Mouse (Mus musculus) T-helper 1 cell (primary cell): Measurements from ENCODE around the gene Ndufa4l2.

ENCODE experiments used
- in situ Hi-C: fragments of 300-600 bp; cut with MboI, MseI; formaldehyde crosslinking; loops from one replicate; pipeline ENCODE4 v1.15.1; 2025; ENCODE audit warnings: high pct_unique_total_duplicates

Gene Ndufa4l2

GRCm38 (mm10) chr10:127524646-127525255 lies 10.0 kb downstream of the Ndufa4l2 start:
- in situ Hi-C loops: no loop called here

- in situ Hi-C loops: no loop called here
Observed at GRCm38 (mm10) chr10:127526048-127526447, 11.3 kb downstream of the Ndufa4l2 start.

- in situ Hi-C loops: no loop called here
Observed at GRCm38 (mm10) chr10:127526681-127527080, 11.9 kb downstream of the Ndufa4l2 start.

DNA sequence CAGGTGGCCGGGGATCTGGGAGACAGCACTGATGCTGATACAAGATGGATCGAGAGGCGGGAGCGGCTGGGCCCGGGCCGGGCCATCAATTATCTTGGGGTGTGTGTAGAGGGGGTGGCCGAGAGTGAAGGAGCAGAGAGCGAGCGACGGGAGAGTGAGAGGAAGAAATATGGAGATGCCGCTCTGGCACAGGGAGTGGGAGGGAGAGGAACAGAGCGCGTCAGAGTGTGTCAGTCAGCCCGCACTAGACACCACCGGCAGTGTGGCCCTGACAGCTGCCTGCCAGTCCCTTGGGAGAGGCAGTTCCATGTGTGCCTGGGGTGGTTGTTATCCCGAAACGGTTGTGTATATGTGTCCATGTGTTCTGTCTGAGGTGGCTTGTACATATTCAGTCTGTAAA lies 12.7 kb downstream of the Ndufa4l2 start:
- in situ Hi-C loops: no loop called here

- in situ Hi-C loops: no loop called here
Observed at GRCm38 (mm10) chr10:127530945-127531344, 16.2 kb downstream of the Ndufa4l2 start.

GRCm38 (mm10) chr10:127531548-127531947 lies 16.8 kb downstream of the Ndufa4l2 start:
- in situ Hi-C loops: no loop called here

DNA sequence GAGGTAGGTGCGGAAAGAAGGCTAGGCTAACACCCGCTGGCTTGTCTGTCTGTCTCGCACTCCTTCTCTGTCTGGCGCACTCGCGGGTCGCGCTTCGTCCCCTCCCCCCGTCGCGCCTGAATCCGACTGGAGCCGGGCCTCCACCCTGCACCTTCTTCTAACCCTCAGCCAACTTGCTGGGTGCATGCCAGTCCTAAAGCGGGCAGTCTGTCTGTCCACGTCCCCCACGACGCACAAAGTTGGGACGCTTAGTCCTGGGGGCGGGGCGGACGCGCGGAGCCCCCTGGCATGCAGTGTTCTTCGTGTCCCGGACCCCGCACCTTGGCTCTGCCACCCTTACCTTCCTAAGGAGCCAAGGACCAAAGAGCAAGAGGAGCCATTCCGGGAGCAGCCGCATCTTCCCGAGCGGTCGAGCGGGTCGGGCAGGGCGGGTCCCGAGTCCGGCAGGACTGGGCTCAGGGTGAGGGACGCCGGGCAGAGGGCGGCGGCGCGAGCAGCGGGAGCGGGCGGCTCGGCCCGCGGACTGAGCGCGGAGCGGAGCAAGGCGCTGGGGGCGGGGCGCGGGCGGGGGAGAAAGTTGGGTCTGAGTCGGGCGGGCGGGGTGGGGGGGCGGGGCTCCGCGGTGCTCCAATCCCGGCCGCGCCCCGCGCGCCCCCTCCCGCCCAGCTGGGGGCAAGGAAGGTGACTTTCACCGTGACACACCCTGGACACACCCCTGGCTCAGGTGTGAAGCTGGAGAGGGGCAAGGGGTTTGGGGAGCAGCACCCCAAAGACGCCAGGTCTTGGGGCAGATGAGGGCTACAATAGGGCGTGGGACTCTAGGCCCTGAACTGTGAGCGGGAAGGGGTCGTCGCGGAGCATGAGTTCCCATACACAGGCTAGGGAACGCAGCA lies 19.5 kb downstream of the Ndufa4l2 start, which contains the start of gene Nxph4:
Gene Nxph4 (minus strand): TSS at position 524 of the 893 bp plus-strand sequence.
- in situ Hi-C loops: no loop called here

GRCm38 (mm10) chr10:127534929-127535384 lies 20.2 kb downstream of the Ndufa4l2 start:
- in situ Hi-C loops: no loop called here

GRCm38 (mm10) chr10:127536586-127537314 lies 22.0 kb downstream of the Ndufa4l2 start:
- in situ Hi-C loops: no loop called here

- in situ Hi-C loops: no loop called here
Observed at GRCm38 (mm10) chr10:127537854-127538583, 23.3 kb downstream of the Ndufa4l2 start.

DNA sequence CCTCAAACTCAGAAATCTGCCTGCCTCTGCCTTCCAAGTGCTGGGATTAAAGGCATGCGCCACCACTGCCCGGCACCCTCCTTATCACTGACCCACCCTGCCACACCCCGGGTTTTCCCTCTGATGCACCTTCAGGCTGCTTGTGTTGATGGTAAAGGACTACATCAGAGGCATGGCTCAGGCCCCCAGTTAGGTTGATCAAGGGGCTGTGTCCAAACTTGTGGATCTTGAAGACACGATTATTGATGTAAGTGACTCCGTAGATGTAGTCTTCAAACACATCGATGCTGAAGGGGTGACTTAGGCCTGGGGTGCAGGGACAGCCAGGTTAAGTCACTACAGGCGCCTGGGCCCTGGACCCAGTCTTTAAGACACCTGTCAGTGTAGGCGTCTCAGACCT lies 26.7 kb downstream of the Ndufa4l2 start:
- in situ Hi-C loops: loop anchor here (5.0 kb wide), 1 partner anchor 34 kb away; no protein-coding TSS in a partner anchor

DNA sequence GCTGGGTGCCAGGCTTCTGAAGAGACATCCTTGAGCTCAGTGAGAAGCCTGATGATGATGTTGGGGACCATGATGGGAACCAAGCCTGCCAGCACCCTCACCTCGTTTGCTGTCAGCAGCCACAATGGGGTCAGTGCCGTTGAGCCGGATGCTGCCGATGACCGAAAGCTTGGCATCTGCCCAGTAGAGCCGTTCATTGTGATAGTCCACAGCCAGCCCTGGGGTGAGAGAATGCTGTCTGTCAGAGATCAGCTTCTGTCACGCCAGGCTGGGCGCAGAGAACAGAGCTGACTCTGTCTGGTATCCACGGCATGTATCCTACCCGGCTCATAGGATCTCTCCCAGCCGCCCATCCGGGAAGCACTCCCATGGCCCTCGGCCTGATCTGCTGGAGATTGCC lies 27.3 kb downstream of the Ndufa4l2 start:
- in situ Hi-C loops: loop anchor here (5.0 kb wide), 1 partner anchor 35 kb away; no protein-coding TSS in a partner anchor

DNA sequence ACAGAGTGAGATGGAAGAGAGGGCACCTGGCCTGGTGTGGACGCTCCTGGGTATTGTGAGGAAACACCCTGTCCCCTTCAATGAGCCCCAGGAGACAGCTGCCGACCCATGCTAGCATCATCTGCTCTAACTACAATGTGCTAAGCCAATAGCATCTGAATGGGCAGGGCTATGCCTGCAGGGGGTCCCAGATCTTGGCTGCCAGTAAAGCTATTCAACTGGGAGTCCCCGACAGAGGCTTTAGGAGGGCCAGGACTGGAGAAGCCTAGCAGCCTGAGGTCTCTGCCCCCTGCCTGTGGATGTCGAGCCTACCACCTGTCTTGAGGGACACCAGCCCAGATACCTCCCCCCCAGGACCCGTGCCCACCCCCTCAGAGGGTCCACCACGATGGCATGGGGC lies 28.0 kb downstream of the Ndufa4l2 start:
- in situ Hi-C loops: loop anchor here (5.0 kb wide), 1 partner anchor 35 kb away; no protein-coding TSS in a partner anchor

- in situ Hi-C loops: loop anchor here (5.0 kb wide), 1 partner anchor 37 kb away; no protein-coding TSS in a partner anchor
Observed at GRCm38 (mm10) chr10:127543916-127544315, 29.1 kb downstream of the Ndufa4l2 start.

GRCm38 (mm10) chr10:127544375-127544774 lies 29.6 kb downstream of the Ndufa4l2 start:
- in situ Hi-C loops: loop anchor here (5.0 kb wide), 1 partner anchor 37 kb away; no protein-coding TSS in a partner anchor

GRCm38 (mm10) chr10:127546505-127546904 lies 31.7 kb downstream of the Ndufa4l2 start:
- in situ Hi-C loops: no loop called here

DNA sequence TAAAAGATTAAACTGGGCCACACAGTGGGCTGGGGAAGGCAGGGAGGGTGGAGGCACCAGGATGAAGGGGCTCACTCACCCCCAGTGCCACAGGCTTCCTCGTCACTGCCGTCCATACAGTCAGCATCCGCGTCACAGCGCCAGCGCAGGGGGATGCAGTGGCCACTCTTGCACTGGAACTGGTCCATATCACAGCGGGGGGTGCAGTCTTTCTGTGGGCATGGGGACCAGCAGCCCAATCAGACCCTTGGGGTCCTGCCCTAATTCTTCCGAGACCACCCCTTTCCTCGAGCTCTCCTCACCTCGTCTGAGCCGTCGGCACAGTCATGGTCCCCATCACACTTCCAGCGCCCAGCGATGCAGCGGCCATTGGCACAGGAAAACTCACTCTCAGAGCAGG lies 33.5 kb downstream of the Ndufa4l2 start:
- in situ Hi-C loops: no loop called here

DNA sequence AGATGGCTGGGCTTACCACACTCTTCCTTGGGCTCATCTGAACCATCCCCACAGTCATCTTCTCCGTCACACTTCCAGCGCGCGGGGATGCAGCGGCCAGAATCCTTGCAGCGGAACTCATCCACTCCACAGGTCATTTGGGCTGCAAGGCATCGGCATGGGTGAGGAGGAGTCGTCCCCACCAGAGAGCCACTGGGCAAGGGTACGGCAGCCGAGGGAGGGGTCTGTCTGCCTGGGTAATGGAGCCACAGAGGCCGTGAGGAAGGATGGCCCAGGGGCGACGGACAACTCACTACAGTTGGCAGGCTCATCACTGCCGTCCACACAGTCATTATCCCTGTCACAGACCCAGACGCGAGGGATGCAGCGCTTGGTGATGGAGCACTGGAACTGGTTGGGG lies 35.1 kb downstream of the Ndufa4l2 start:
- in situ Hi-C loops: no loop called here

GRCm38 (mm10) chr10:127555703-127556102 lies 40.9 kb downstream of the Ndufa4l2 start:
- in situ Hi-C loops: no loop called here

DNA sequence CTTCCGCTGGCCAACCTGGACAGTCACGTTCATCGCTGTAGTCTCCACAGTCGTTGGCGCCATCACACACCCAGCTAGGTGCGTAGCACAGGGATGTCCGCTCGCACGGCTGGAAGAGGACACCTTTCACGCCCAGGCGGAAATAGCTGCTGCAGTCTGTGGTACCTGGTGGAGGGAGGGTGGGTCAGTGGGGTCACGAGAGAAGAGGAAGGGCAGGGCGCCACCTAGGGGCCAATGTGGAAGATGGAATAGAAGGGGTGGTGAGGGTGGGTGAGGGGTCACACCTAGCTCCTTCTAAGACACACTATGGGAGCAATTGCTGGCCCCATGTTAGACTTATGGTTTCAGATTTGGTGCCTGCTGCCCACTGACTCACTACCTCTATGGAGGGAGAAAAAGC lies 42.6 kb downstream of the Ndufa4l2 start:
- in situ Hi-C loops: no loop called here

- in situ Hi-C loops: no loop called here
Observed at GRCm38 (mm10) chr10:127561145-127561544, 46.4 kb downstream of the Ndufa4l2 start.
